Mouse (Mus musculus) cerebellum, postnatal 25 days (tissue): ENCODE measurements around the gene Eif4g1.
A peak's percentile ranks its signal among the peaks of the same experiment; 100 is the strongest.

Experiments used
- DNase-seq, 2 experiments: peaks; one replicate each; pipeline ENCODE4 v3.0.0; 2021; ENCODE audit warnings: mixed read lengths in 2 of 2

Gene Eif4g1

DNA sequence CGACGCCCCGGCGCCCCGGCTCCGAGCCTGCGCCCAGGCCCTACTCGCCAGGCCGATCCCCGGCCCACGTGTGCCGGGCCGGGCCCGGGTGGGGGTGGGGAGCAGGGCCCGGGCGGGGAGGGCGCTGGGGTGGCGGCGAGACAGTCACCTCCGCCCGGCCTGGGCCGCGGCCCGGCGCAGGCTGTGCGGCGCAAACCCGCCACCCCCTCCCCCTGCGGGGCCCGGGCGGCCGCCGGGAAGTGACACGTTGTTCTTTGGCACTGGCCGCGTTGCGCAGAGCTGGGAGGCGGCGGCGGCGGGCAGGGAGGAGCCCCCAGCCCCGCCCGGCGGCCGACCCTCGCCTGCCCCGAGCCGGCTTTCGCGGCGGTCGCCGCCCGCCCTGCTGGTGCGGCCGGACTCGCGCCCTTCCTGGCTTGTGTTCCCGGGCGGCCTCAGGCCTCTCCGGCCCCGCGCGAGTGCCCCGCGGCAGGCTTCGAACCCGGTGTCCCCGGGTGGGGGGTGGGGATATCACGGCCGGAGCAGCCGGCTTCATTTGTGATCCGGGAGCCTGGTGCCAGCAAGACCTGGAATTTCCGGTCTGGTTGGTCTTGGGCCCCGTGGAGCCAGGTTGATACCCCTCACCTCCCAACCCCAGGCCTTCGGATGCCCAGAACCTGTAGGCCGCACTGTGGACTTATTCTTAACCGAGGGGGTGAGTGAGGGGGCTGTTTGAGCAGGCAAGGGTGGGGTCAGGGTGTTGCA is 5.0 kb downstream of the Eif4g1 start:
- DNase-seq, result peak in 1 of 2 experiments; percentile 75

DNA sequence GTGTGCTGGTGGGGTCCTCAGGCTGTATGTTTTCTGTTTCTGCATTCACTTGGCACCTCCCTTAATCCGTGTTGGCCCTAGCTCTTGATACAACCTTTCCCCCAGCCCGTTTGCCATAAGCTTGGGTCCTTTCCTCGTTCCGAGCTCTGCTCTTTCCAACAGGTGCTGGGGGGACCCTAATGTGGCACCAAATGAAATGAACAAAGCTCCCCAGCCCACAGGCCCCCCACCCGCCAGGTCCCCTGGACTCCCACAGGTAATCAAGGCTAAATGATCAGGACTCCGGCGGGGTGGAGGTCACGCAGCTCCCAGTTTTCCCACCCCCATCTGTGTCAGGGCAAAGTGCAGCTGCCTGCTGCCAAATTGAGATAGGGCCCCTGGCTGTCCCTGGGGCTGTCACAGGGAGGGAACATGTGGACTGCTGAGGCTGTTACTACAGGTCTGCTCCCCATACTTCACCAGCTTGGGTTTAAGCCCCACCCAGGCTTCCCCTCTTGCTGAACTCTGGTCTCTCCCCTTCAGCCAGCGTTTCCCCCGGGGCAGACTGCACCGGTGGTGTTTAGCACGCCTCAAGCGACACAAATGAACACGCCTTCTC is 5.7 kb downstream of the Eif4g1 start:
- peak in 1 of 2 experiments; percentile 31 for DNase-seq

DNA sequence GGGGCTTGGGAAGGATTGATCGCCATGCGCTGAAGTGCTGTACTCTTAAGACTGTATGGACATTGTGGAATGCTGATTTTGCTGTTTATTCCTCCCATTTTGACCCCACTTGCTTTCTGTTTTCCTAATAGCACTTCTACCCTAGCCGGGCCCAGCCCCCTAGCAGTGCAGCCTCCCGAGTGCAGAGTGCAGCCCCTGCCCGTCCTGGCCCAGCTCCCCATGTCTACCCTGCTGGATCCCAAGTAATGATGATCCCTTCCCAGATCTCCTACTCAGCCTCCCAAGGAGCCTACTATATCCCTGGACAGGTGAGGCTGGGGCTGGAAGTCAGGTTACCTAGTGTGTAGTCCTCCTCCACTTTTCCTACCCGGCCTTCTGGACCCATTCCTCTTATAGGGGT is 7.1 kb downstream of the Eif4g1 start:
- no peak for DNase-seq

GRCm38 (mm10) chr16:20676702-20677101 is 8.6 kb downstream of the Eif4g1 start:
- DNase-seq, result no peak

GRCm38 (mm10) chr16:20677380-20677779 is 9.3 kb downstream of the Eif4g1 start:
- DNase-seq, result no peak

- peak; percentile 79 to 91 for DNase-seq
Measured at GRCm38 (mm10) chr16:20677974-20678675, 10.0 kb downstream of the Eif4g1 start.

- no peak for DNase-seq
Measured at GRCm38 (mm10) chr16:20690774-20691173, 22.7 kb downstream of the Eif4g1 start.

- no peak for DNase-seq
Measured at GRCm38 (mm10) chr16:20691617-20692016, 23.5 kb downstream of the Eif4g1 start.

- DNase-seq, result peak in 1 of 2 experiments; percentile 41
Measured at GRCm38 (mm10) chr16:20692241-20692965, 24.3 kb downstream of the Eif4g1 start.

- DNase-seq, result peak; percentile 95 to 97
Measured at GRCm38 (mm10) chr16:20693111-20693701, 25.1 kb downstream of the Eif4g1 start, which contains the start of gene Fam131a. Gene Fam131a, plus strand, starts transcription at chr16:20693241.

GRCm38 (mm10) chr16:20694781-20695180 is 26.7 kb downstream of the Eif4g1 start:
- DNase-seq, result peak; percentile 75

- DNase-seq, result peak; percentile 93 to 98
Measured at GRCm38 (mm10) chr16:20695622-20696323, 27.7 kb downstream of the Eif4g1 start.

- peak in 1 of 2 experiments; percentile 17 for DNase-seq
Measured at GRCm38 (mm10) chr16:20699266-20699665, 31.2 kb downstream of the Eif4g1 start.

GRCm38 (mm10) chr16:20700036-20700435 is 31.9 kb downstream of the Eif4g1 start:
- DNase-seq, result peak; percentile 81 to 82

GRCm38 (mm10) chr16:20701316-20701715 is 33.2 kb downstream of the Eif4g1 start:
- DNase-seq, result peak in 1 of 2 experiments; percentile 21

DNA sequence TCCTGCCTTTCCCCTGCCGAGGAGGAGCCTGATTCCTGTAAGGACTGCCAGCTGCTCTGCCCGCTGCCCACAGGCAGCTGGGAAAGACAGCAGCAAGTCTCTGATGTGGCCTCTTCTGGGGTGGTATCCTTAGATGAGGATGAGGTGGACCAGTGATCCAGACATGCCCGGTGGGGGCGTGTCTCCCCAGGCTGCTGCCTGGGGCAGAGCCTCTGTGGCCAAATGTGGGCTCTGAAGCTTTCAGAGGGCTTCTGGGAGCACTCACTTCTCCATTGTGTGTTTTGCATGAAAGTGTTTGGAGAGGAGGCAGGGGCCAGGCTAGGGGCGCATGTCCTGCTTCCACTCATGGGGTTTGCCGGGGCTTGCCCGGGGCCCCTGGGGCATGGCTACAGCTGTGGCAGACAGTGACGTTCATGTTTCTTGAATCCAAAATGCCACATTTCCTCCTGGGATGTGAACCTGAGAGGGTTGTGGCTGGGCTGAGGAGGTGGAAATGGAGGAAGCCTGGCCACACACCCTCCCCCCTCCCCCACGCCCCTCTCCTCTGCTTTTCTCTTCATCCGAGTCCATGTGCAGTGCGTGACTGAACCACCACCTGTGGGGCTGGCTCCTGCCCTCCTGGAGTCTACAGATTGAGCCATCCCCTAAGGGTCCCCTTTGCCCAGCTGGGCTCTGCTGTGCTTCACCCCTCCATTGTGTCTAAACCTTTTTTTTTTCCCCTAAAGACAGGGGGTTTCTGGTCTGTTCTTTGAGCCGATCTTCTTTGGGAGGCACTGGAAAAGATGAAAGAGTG is 33.8 kb downstream of the Eif4g1 start:
- peak in 1 of 2 experiments; percentile 18 for DNase-seq

DNA sequence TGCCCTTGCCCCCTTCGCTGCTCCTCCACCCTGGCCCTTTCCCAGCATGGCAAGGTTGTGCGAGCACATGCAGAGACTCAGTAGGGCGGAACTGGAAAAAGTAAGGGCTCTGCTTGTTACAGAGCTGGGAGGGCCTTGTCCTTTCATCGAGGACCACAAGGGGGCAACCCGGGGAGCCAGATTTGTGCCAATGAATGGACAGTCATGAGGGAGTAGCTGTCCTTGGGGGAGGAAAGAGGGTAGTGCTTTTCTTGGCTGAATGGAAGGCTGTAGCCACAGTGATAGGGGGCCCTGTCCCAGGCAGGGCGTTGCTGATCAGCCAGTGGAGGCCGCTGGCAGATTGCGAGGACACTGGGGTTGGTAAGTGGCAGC is 34.4 kb downstream of the Eif4g1 start:
- peak; percentile 61 to 79 for DNase-seq

DNA sequence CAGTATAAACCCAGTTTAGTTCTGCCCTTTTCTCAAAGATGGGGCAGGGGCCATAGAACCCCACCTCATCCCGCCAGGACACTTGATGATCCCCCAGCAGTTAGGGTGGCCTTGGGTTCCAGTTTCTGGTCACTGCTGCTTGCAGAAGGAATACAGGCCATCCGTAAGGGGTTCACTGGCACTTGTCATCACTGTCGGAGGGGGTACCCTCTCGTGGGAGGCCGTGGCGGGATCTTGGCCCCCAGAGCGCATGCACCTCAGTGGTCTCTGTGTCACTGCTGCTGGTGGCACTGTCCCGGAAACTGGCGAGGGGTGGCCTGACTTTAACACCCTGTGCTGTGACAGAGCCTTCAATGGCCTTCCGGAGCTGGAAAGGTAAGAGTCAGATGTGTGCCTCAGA is 35.0 kb downstream of the Eif4g1 start:
- peak in 1 of 2 experiments; percentile 25 for DNase-seq

DNA sequence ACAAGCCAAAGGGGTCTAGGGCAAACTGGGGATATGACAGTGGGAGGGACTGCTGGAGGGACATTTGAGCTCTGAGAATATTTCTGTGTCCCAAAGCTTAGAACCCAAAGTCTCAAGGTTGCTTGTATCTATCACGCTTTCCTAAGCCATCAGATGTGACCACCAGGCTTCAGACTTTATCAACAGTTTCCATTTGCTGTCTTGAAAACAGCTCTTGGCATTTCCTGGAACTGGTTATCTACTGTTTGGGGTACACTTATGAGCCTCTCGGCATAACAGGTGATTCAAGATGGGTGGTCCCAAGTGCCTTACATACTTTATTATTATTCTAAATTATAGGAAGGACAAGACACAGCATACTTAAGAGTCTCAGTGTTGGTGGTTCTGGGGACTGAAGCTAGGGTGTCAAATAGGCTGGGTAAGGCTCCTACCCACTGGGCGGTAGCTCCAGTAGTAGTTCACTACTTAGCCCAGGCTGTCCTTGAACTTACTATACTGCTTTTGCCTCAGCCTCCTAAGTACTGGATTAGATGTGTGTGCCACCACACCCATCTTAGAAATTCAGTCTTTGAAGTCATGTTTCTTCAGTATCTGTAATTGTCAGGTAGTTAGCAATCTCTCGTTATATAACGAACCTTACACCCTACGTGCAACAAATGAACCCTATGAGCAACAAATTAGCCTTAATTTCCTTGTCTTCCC is 35.7 kb downstream of the Eif4g1 start:
- no peak for DNase-seq

DNA sequence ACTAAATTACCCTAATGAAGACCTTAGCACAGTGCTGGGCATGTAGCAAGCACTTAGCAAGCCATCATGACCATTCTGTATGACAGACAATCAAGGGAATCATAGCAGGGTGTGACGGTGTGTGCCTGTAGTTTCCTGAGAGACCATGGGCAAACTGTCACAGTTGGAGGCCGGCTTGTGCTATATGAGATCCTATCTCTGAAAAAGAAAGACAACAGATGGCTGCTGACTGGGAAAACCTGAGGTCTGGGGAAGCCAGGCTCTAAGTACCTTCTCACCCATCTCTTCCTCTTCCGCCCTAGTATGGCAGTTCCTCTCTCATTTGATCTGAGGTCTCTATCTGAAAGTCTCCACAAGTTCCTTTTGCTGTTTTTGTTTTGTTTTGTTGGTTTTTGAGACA is 37.7 kb downstream of the Eif4g1 start:
- peak; percentile 60 to 70 for DNase-seq
